Mouse (Mus musculus): Measurements from ENCODE around the gene Rsph3b.
"Not testable (repeated sequence)": the region's sequence is repeated elsewhere in the genome, so short reads cannot be mapped to it uniquely, and the experiment has no call there.

DNA sequence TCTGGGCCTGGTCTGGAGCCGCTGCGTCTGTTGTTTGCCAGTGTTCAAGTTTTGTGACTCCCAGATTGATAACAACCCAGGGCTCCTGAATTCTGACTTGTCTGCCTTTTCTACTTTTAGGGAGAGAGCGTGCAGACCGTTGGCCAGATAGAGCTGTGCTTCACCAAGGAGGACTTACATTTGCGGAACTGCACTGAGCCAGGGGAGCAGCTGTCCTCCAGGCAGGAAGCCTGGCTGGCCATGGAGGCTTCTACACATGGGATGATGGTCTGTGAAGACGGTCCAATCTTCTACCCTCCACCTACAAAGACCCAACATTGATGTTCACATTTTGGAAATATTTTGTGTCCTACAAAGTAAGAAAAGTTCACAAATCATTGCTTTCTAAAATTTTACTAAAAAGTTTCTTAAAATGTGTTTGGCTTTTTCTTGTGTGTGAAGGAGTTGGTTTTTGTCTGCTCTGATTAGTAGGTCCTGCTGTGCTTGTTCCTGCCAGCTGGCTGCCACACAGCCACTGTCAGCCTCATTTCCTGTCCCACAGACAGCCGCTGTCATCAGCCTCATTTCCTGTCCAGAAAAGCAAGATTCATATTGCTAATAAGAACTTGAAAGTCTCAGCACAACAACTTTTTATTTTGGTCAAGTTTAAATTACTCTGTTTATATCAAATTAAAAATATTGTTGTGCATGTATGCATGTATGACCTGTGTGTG is 49.5 kb upstream of the Rsph3b start:
- TF ChIP-seq POLR2A (IDR thresholded peaks at IDR 0.05; ENCODE audit: insufficient read depth, low read length); CTCF (IDR thresholded peaks at IDR 0.05; ENCODE audit: low read depth, low read length); EP300 (IDR thresholded peaks at IDR 0.05; ENCODE audit: insufficient read depth, low read depth, low read length): not testable (repeated sequence)
